Mouse (Mus musculus): Measurements from ENCODE around the gene Grifin.

Grifin gene

DNA sequence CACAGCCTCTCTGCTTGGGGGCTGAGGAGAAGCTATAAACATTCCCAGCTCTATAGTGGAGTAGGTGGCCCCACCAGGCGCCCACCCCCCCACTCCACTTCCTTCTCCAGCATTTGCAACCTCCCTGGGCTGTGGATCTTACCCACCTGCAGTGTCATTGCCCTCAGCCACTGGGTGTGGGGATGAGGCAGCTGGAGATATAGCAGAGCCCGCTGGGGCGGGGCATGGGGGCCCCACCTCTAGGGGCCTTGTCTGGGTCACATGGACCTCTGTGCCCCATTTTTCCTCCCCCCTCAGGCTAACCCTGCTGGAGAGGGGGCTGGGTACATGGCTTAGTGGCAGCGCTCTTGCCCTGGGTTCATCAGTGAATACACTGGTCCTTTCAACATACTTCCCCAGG, at the start of gene Grifin:
TSS of gene Grifin (minus strand) at position 176 of the 400 bp plus-strand sequence.
- DNase-seq = no peak

GRCm38 (mm10) chr5:140614141-140614540, 49.3 kb upstream of the Grifin start:
- DNase-seq = no peak

- DNase-seq = no peak
Measured at GRCm38 (mm10) chr5:140612191-140612590, 47.3 kb upstream of the Grifin start.

- DNase-seq = peak; percentile 68
Measured at GRCm38 (mm10) chr5:140611611-140612185, 46.8 kb upstream of the Grifin start.

DNA sequence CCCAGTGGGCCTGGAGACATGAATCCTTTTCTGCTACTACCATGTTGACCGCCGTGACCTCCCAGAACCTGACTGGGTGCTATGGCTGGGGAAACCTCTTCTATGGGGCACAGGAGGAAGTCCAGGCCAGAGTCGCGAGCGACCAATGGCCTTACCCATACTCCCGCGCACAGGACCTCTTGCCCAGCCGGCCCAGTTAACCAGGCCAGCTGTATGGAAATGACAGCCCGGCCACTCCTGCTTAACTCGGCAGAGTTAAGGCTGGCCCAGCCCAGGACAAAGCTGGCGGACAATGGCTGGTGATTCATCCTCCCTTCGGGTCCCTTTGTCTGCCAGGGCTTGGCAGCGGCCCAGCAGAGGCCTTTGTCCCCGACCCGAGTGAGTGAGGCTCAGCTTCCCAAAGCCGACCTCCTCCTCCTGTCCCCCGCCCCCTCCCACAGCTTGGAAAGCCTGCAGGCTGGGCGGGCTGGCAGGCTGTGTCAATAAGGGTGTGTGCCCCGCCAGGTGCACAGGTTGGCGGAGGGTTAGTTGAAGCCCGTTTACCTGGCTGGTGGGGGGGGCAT, 46.2 kb upstream of the Grifin start:
- DNase-seq = peak; percentile 88

- peak; percentile 83 for DNase-seq
Measured at GRCm38 (mm10) chr5:140610273-140611011, 45.6 kb upstream of the Grifin start.

- peak; percentile 86 for DNase-seq
Measured at GRCm38 (mm10) chr5:140609511-140610272, 44.8 kb upstream of the Grifin start.

- no peak for DNase-seq
Measured at GRCm38 (mm10) chr5:140608634-140609015, 43.8 kb upstream of the Grifin start.

DNA sequence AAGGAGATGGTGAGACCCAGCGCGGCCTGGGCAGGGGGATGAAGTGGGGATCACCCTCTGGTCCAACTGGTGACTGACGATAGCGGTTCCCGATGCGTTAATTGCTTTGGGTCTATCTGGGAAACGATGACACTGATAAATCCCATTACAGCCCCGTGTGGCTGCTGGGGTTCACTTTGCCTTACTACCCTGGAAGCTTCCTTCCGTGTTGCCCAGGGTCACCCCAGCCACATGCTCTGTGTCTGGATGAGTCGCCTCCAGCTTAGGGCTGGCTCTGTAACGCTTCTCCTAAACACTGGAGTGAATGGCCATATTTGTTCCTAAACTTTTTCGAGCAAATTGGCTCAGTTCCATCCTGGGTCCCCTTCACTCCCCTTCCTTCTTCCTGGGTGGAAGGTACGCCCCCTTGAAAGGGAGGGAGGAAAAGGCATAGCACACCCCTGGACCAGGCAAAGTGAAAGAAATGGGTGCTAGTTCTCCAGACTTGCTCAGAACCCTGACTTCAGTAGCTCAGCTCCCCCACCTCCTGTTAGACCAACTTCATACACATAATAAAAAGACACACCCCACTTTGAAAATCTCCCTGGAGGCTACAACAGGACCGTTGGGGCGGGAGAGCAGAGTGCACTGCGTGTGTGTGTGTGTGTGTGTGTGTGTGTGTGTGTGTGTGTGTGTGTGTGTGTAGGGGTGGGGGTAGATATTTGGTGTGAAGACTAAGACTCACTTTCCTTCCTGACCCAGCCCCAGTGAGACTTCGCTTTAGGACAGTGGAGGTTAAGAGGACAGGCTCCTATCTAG, 43.2 kb upstream of the Grifin start:
- peak; percentile 50 for DNase-seq

DNA sequence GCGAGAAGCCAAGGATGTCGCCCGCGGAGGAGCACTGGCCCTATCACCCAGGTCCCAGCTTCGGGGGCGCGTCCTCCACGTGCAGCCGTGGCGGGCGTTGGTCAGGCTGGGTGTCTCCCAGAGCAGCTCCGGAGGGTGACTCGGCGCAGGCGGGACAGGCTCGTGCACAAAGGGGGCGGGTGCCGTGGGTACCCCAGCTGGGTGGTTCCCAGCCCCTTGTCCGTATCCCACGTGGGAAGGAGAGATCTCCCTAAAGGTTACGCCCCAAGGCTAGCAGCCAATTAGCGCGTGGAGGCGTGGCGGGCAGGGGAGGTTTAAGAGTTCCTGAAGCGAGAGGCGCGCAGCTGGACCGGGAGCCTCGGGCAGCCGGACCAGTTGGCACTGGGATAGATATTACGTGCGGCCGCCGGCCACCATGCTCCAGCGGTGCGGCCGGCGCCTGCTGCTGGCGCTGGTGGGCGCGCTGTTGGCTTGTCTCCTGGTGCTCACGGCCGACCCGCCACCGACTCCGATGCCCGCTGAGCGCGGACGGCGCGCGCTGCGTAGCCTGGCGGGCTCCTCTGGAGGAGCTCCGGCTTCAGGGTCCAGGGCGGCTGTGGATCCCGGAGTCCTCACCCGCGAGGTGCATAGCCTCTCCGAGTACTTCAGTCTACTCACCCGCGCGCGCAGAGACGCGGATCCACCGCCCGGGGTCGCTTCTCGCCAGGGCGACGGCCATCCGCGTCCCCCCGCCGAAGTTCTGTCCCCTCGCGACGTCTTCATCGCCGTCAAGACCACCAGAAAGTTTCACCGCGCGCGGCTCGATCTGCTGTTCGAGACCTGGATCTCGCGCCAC, 42.3 kb upstream of the Grifin start, which contains the start of gene Lfng:
TSS of gene Lfng (plus strand) at position 320 of the 835 bp plus-strand sequence.
- peak; percentile 97 for DNase-seq

GRCm38 (mm10) chr5:140606386-140606785, 41.5 kb upstream of the Grifin start:
- DNase-seq = no peak

- no peak for DNase-seq
Measured at GRCm38 (mm10) chr5:140605228-140605627, 40.4 kb upstream of the Grifin start.

- no peak for DNase-seq
Measured at GRCm38 (mm10) chr5:140604386-140604785, 39.5 kb upstream of the Grifin start.

GRCm38 (mm10) chr5:140602540-140602939, 37.7 kb upstream of the Grifin start:
- no peak for DNase-seq

GRCm38 (mm10) chr5:140601712-140602111, 36.8 kb upstream of the Grifin start:
- DNase-seq = no peak

- DNase-seq = no peak
Measured at GRCm38 (mm10) chr5:140599939-140600338, 35.1 kb upstream of the Grifin start.

DNA sequence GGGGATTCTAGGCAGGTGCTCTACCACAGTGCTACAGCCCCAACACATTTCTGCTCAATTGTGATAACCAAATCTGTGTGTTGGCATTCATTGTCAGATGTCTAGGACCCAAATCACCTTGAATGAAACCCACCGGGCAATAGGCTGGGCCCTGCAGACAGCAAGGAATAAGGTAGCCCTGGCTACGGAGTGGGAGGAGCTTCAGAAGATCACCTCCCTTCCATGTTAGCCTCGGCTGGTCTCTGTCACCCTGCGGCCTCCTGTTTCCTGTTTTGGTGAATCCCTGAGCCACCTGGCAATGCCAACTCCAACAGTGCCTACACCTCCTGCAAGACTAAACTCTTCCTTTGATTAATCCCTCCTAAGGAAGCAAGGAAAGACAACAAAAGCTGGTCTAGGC, 32.9 kb upstream of the Grifin start:
- no peak for DNase-seq

- DNase-seq = peak; percentile 80
Measured at GRCm38 (mm10) chr5:140596927-140597588, 32.2 kb upstream of the Grifin start.

GRCm38 (mm10) chr5:140596426-140596825, 31.6 kb upstream of the Grifin start:
- DNase-seq = peak; percentile 75

GRCm38 (mm10) chr5:140594846-140595245, 30.0 kb upstream of the Grifin start:
- DNase-seq = no peak
